Mouse (Mus musculus): ENCODE data around the gene Spred2. TPM values are rescaled to one million over a fixed set of nuclear protein-coding genes. Genes with fewer than 3 reads are reported as not detected.

The Spred2 gene
- total and polyA plus RNA-seq, 3 experiments, result 7.8 to 76.0 (median 25.9) TPM

GRCm38 (mm10) chr11:20067521-20067920 is 143.3 kb downstream of the Spred2 start (continued):
- no peak for TF ChIP-seq ZKSCAN1 (IDR thresholded peaks at IDR 0.05; ENCODE audit: low read depth, low read length)

- Histone ChIP-seq H3K4me3 (ENCODE audit: control insufficient read depth in 1 of 2, insufficient read depth in 1 of 2, low read depth in 2 of 2, low read length in 2 of 2) (no peak overlapping the region), H3K36me3 (ENCODE audit: control insufficient read depth in 1 of 2, insufficient read depth in 2 of 2, low read length in 2 of 2) (peaks cover 0 to 55% of the 10 kb centered on the region in 2 experiments; a peak in 2 of 4 replicates)
- TF ChIP-seq E2F4 (IDR thresholded peaks at IDR 0.05; ENCODE audit: borderline replicate concordance, low read depth, low read length), result no peak
- TF ChIP-seq KAT2A (conservative IDR thresholded peaks at IDR 0.05; ENCODE audit: low read depth, low read length), result no peak
- TF ChIP-seq SIN3A (IDR thresholded peaks at IDR 0.05; ENCODE audit: low read length), result 0 out of 2 replicates have a peak, but pooled peaks have one; percentile 3
Measured at GRCm38 (mm10) chr11:20068346-20069004, 144.3 kb downstream of the Spred2 start.

GRCm38 (mm10) chr11:20072174-20072573 is 148.0 kb downstream of the Spred2 start:
- peaks cover 10 to 56% of the 10 kb centered on the region in 2 experiments for H3K36me3 ChIP-seq (ENCODE audit: control insufficient read depth in 1 of 2, insufficient read depth in 2 of 2, low read length in 2 of 2)
- no peak overlapping the region for H3K4me3 ChIP-seq (ENCODE audit: control insufficient read depth in 1 of 2, insufficient read depth in 1 of 2, low read depth in 2 of 2, low read length in 2 of 2)
- no peaks in the 10 kb centered on the region for H3K27me3 ChIP-seq (ENCODE audit: control insufficient read depth in 1 of 2, insufficient read depth in 2 of 2, low read length in 2 of 2)
- H3K27ac ChIP-seq (ENCODE audit: control insufficient read depth, low read depth, low read length), result no peak overlapping the region
- H3K9ac ChIP-seq (ENCODE audit: control insufficient read depth, low read depth, low read length, poor library complexity, severe bottlenecking), result no peak overlapping the region
- TF ChIP-seq E2F4 (IDR thresholded peaks at IDR 0.05; ENCODE audit: borderline replicate concordance, low read depth, low read length), result no peak
- no peak for TF ChIP-seq MXI1 (IDR thresholded peaks at IDR 0.05; ENCODE audit: low read depth, low read length)
- TF ChIP-seq ZMIZ1 (IDR thresholded peaks at IDR 0.05; ENCODE audit: low read depth, low read length), result no peak
- peak; percentile 68 for TF ChIP-seq SMC3 (IDR thresholded peaks at IDR 0.05; ENCODE audit: low read depth, low read length)
- peak; percentile 37 for TF ChIP-seq RAD21 (IDR thresholded peaks at IDR 0.05; ENCODE audit: low read depth, low read length)
- TF ChIP-seq ZC3H11A (IDR thresholded peaks at IDR 0.05; ENCODE audit: low read depth, low read length), result 0 out of 2 replicates have a peak, but pooled peaks have one; percentile 17
- TF ChIP-seq SIN3A (IDR thresholded peaks at IDR 0.05; ENCODE audit: low read length), result peak; percentile 27; the same call in 1 of the 2 replicates
- no peak for TF ChIP-seq MEF2A (IDR thresholded peaks at IDR 0.05; ENCODE audit: extremely low read depth, insufficient replicate concordance, low read depth, low read length, poor library complexity, severe bottlenecking)
- peak; percentile 32 to 71 (median 58) for TF ChIP-seq CTCF (IDR thresholded peaks at IDR 0.05 in 2 of 3, conservative IDR thresholded peaks at IDR 0.05 in 1 of 3; ENCODE audit: control insufficient read depth in 1 of 3, insufficient read depth in 1 of 3, low read depth in 2 of 3, low read length in 3 of 3, poor library complexity in 1 of 3, severe bottlenecking in 1 of 3)
- no peaks in the 10 kb centered on the region for H3K4me1 ChIP-seq (ENCODE audit: control insufficient read depth in 1 of 2, insufficient read depth in 2 of 2, low read length in 2 of 2)
- DNase-seq (ENCODE audit: low read depth, low spot score), result peak; percentile 70
- 0 out of 2 replicates have a peak, but pooled peaks cover 1% of the 10 kb centered on the region for H3K79me2 ChIP-seq (ENCODE audit: control insufficient read depth, insufficient read depth, low read length, poor library complexity)
- no peaks in the 10 kb centered on the region for H3K9me3 ChIP-seq (replicated peaks; ENCODE audit: insufficient read depth, low read length)

More at GRCm38 (mm10) chr11:20068346-20069004, 144.3 kb downstream of the Spred2 start:
- H3K4me1 ChIP-seq (ENCODE audit: control insufficient read depth in 1 of 2, insufficient read depth in 2 of 2, low read length in 2 of 2), result no peaks in the 10 kb centered on the region
- no peaks in the 10 kb centered on the region for H3K27me3 ChIP-seq (ENCODE audit: control insufficient read depth in 1 of 2, insufficient read depth in 2 of 2, low read length in 2 of 2)
- H3K9me3 ChIP-seq (replicated peaks; ENCODE audit: insufficient read depth, low read length), result no peaks in the 10 kb centered on the region
- DNase-seq (ENCODE audit: low read depth, low spot score), result peak; percentile 66
- H3K27ac ChIP-seq (ENCODE audit: control insufficient read depth, low read depth, low read length), result no peak overlapping the region
- peaks cover 3% of the 10 kb centered on the region; the same call in 1 of the 2 replicates for H3K79me2 ChIP-seq (ENCODE audit: control insufficient read depth, insufficient read depth, low read length, poor library complexity)
- no peak overlapping the region for H3K9ac ChIP-seq (ENCODE audit: control insufficient read depth, low read depth, low read length, poor library complexity, severe bottlenecking)
